Mouse (Mus musculus) ES-E14 (cell line): ENCODE data around the gene Gm42957.

Experiments used
- CHD2 ChIP-seq: IDR thresholded peaks from 2 replicates; pipeline ENCODE4 v1.6.1; 2014; ENCODE audit warnings: mild to moderate bottlenecking, low read depth, low read length, inconsistent platforms
- HCFC1 ChIP-seq: IDR thresholded peaks from 2 replicates; pipeline ENCODE4 v1.6.1; 2012; ENCODE audit warnings: low read length, inconsistent platforms, borderline replicate concordance; ENCODE audit not compliant: insufficient read depth
- MAFK ChIP-seq: IDR thresholded peaks from 2 replicates; pipeline ENCODE4 v1.6.1; 2014; ENCODE audit warnings: mild to moderate bottlenecking, low read depth, low read length, inconsistent platforms; ENCODE audit not compliant: insufficient read depth
- ZC3H11A ChIP-seq: IDR thresholded peaks from 2 replicates; pipeline ENCODE4 v1.6.1; 2012; ENCODE audit warnings: low read depth, mild to moderate bottlenecking, inconsistent platforms, low read length, borderline replicate concordance

DNA sequence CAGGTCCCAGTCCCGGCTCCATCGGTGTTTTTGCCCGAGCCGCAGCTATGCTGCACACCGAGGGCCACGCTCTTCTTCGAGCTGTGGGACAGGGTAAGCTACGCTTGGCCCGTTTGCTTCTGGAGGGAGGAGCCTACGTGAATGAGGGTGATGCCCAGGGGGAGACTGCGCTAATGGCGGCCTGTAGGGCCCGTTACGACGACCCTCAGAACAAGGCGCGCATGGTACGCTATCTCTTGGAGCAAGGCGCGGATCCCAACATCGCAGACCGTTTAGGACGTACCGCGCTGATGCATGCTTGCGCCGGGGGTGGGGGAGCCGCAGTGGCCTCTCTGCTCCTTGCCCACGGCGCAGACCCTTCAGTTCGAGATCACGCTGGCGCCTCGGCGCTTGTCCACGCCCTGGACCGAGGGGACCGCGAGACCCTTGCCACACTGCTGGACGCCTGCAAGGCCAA is 37.8 kb upstream of the Gm42957 start:
- TF ChIP-seq CHD2, result no peak
- TF ChIP-seq MAFK, result no peak
- no peak for TF ChIP-seq HCFC1
- no peak for TF ChIP-seq ZC3H11A
